Mouse (Mus musculus): ENCODE measurements around the gene Rgs6. TPM values are rescaled to one million over a fixed set of nuclear protein-coding genes. Genes with fewer than 3 reads are reported as not detected.

Rgs6 gene
- polyA plus RNA-seq, 1 experiment from 2014 or later = 14.3 TPM

DNA sequence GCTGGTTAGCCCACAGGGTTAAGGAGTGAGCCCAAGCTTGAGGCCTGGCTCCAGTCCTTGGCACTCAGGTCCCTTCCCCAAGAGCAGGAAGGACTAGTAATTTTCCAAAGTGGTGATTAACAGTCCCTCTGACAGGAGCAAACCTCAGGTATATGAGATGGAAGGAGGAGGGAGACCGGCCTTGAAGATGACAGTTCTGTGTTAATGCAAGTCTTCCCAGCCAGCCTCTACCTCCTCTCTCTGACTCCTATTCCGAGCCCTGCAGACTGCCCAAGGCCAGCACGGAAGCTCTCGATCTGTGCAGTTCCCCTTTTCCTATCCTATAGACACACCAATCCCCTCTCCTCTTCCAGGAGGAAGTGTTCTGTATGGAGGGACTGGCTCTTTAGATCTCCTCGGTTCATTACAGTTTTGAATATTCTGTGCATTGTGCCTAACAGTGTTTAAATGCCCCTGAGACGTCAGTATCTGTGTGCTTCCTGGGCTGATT, 485.8 kb downstream of the Rgs6 start:
- ATAC-seq (replicated peaks; ENCODE audit: insufficient number of reproducible peaks, low FRiP score, low TSS enrichment) = no peak
- Histone ChIP-seq H3K27ac (ENCODE audit: low read depth, low read length) (peak overlapping the region; percentile 96), H3K4me2 (no peak overlapping the region), H3K4me3 (ENCODE audit: low read depth, low read length) (no peak overlapping the region), H3K9ac (ENCODE audit: low read depth, low read length) (peak overlapping the region; percentile 55; the same call in 1 of the 2 replicates), H3K36me3 (ENCODE audit: control insufficient read depth, insufficient read depth, low read length) (no peaks in the 10 kb centered on the region), H3K27me3 (ENCODE audit: control insufficient read depth, insufficient read depth, low read length) (no peaks in the 10 kb centered on the region), H3K4me1 (ENCODE audit: control insufficient read depth, insufficient read depth, low read length) (peaks cover 41% of the 10 kb centered on the region), H3K9me3 (replicated peaks; ENCODE audit: control insufficient read depth, low read length) (no peaks in the 10 kb centered on the region)
- WGBS (ENCODE audit: insufficient replicate concordance) = 46% methylated on average over 6 of the region's 6 CpGs

DNA sequence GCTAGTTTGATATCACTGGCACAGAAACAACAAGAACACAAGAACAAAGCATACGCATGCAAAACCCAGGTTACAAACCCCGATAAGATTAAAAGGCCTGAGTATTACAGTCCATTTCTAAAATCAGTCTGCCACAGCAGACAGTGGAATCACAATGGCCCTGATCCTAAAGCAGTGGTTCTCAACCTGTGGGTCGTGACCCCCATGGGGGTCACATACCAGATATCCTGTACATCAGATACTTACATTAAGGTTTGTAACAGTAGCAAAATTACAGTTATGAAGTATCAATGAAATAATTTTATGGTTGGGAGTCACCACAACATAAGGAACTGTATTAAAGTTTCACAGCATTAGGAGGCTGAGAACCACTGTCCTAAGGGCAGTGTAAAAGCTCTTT, 488.1 kb downstream of the Rgs6 start:
- no peaks in the 10 kb centered on the region for H3K36me3 ChIP-seq (ENCODE audit: control insufficient read depth, insufficient read depth, low read length)
- H3K4me2 ChIP-seq = no peak overlapping the region
- no peak for ATAC-seq (replicated peaks; ENCODE audit: insufficient number of reproducible peaks, low FRiP score, low TSS enrichment)
- H3K4me3 ChIP-seq (ENCODE audit: low read depth, low read length) = no peak overlapping the region
- peaks cover 34% of the 10 kb centered on the region for H3K4me1 ChIP-seq (ENCODE audit: control insufficient read depth, insufficient read depth, low read length)
- WGBS (ENCODE audit: insufficient replicate concordance) = 88% methylated on average over 3 of the region's 3 CpGs
- no peaks in the 10 kb centered on the region for H3K27me3 ChIP-seq (ENCODE audit: control insufficient read depth, insufficient read depth, low read length)
- no peak overlapping the region for H3K27ac ChIP-seq (ENCODE audit: low read depth, low read length)
- H3K9ac ChIP-seq (ENCODE audit: low read depth, low read length) = no peak overlapping the region
- no peaks in the 10 kb centered on the region for H3K9me3 ChIP-seq (replicated peaks; ENCODE audit: control insufficient read depth, low read length)

DNA sequence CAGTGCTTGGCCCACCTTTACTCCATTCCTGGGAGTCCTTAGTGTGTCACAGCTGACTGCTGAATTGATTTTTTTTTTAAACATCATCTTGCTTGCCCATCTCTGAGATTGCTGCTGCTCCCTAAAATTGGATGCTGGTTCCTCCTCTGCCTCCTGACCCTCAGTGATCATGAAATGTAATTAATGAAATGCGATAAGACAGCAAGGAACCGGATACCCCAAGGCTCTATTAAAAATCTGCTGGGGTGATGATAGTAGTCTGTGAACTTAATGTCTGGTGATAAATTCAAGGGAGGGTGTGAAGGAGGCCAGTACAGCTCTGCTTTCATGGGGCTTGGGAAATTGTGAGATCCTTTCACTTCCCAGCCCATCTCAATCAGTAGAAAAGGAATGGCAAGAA, 489.4 kb downstream of the Rgs6 start:
- 87% methylated on average over 2 of the region's 2 CpGs for WGBS (ENCODE audit: insufficient replicate concordance)

DNA sequence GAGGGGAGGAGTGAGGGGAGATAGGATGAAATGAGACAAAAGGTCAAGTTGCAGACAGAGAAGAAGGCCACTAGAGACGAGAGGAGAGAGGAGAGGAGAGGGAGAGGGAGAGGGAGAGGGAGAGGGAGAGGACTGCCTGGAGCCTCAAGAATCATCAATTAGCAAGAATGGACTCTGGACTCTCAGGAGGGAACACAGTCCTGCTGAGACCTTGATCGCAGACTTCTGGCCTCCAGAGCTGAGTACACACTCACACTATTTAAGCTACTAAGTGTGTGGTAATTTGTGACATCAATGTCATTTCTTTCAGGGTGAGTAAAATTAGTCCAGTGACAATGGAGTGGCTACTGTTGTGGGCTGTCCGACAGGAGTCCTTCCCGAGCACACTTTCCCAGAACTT, 495.3 kb downstream of the Rgs6 start:
- Histone ChIP-seq H3K4me1 (ENCODE audit: control insufficient read depth, insufficient read depth, low read length) (peaks cover 19% of the 10 kb centered on the region), H3K4me2 (no peak overlapping the region), H3K36me3 (ENCODE audit: control insufficient read depth, insufficient read depth, low read length) (no peaks in the 10 kb centered on the region), H3K4me3 (ENCODE audit: low read depth, low read length) (no peak overlapping the region), H3K27ac (ENCODE audit: low read depth, low read length) (no peak overlapping the region), H3K27me3 (ENCODE audit: control insufficient read depth, insufficient read depth, low read length) (no peaks in the 10 kb centered on the region), H3K9me3 (replicated peaks; ENCODE audit: control insufficient read depth, low read length) (no peaks in the 10 kb centered on the region), H3K9ac (ENCODE audit: low read depth, low read length) (no peak overlapping the region)
- 84% methylated on average over 3 of the region's 4 CpGs for WGBS (ENCODE audit: insufficient replicate concordance)
- ATAC-seq (replicated peaks; ENCODE audit: insufficient number of reproducible peaks, low FRiP score, low TSS enrichment) = no peak

More for the DNA sequence above, 489.4 kb downstream of the Rgs6 start:
- Histone ChIP-seq H3K27me3 (ENCODE audit: control insufficient read depth, insufficient read depth, low read length) (no peaks in the 10 kb centered on the region), H3K4me1 (ENCODE audit: control insufficient read depth, insufficient read depth, low read length) (peaks cover 21% of the 10 kb centered on the region), H3K4me3 (ENCODE audit: low read depth, low read length) (no peak overlapping the region), H3K36me3 (ENCODE audit: control insufficient read depth, insufficient read depth, low read length) (no peaks in the 10 kb centered on the region), H3K27ac (ENCODE audit: low read depth, low read length) (no peak overlapping the region), H3K9me3 (replicated peaks; ENCODE audit: control insufficient read depth, low read length) (no peaks in the 10 kb centered on the region), H3K9ac (ENCODE audit: low read depth, low read length) (no peak overlapping the region), H3K4me2 (no peak overlapping the region)
- ATAC-seq (replicated peaks; ENCODE audit: insufficient number of reproducible peaks, low FRiP score, low TSS enrichment) = no peak

DNA sequence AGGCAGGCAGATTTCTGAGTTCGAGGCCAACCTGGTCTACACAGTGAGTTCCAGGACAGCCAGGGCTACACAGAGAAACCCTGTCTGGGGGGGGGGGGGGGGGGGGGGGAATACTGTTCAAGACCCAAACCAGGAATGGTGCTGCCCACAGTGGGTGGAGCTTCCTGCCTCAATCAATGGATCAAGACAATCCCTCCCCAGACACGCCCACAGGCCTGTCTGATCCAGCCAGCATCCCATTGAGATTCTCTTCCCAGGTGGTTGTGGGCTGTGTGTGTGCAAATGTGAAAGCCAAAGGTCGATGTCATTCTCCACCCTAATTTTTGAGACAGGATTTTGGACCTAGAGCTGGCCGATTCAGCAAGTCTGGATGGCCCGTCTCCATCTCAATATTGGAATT, 496.5 kb downstream of the Rgs6 start:
- no peak for ATAC-seq (replicated peaks; ENCODE audit: insufficient number of reproducible peaks, low FRiP score, low TSS enrichment)
- WGBS (ENCODE audit: insufficient replicate concordance) = 93% methylated on average over 5 of the region's 5 CpGs

DNA sequence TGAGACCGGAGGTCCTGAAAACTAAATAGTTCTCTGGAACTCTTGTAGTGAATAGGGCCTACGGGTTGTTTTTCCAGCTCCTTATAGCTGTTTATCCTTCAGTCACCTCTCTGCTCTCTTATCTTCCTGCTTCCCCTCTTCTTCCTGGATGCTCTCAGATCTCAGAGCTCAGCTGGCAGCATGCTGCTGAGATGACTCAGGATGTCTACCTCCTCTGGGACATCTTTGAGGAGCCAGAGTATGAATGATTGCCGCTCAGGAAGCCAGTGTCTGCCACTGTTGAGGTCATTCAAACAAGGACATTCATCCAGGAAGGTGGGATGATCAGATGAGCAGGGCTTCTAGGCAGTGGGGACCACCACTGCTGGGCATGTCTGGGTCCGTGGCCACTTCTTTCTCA, 498.9 kb downstream of the Rgs6 start:
- no peak overlapping the region for H3K4me3 ChIP-seq (ENCODE audit: low read depth, low read length)
- H3K4me1 ChIP-seq (ENCODE audit: control insufficient read depth, insufficient read depth, low read length) = peaks cover 19% of the 10 kb centered on the region
- no peak overlapping the region for H3K4me2 ChIP-seq
- no peaks in the 10 kb centered on the region for H3K27me3 ChIP-seq (ENCODE audit: control insufficient read depth, insufficient read depth, low read length)
- no peak for ATAC-seq (replicated peaks; ENCODE audit: insufficient number of reproducible peaks, low FRiP score, low TSS enrichment)
- H3K36me3 ChIP-seq (ENCODE audit: control insufficient read depth, insufficient read depth, low read length) = no peaks in the 10 kb centered on the region
- no peaks in the 10 kb centered on the region for H3K9me3 ChIP-seq (replicated peaks; ENCODE audit: control insufficient read depth, low read length)
- H3K27ac ChIP-seq (ENCODE audit: low read depth, low read length) = peak overlapping the region; percentile 38; the same call in 1 of the 2 replicates
- H3K9ac ChIP-seq (ENCODE audit: low read depth, low read length) = no peak overlapping the region
- 66% methylated on average over 4 of the region's 4 CpGs for WGBS (ENCODE audit: insufficient replicate concordance)

More for the DNA sequence above, 496.5 kb downstream of the Rgs6 start:
- H3K36me3 ChIP-seq (ENCODE audit: control insufficient read depth, insufficient read depth, low read length) = no peaks in the 10 kb centered on the region
- H3K4me2 ChIP-seq = no peak overlapping the region
- H3K9ac ChIP-seq (ENCODE audit: low read depth, low read length) = no peak overlapping the region
- no peak overlapping the region for H3K27ac ChIP-seq (ENCODE audit: low read depth, low read length)
- peaks cover 19% of the 10 kb centered on the region for H3K4me1 ChIP-seq (ENCODE audit: control insufficient read depth, insufficient read depth, low read length)
- H3K27me3 ChIP-seq (ENCODE audit: control insufficient read depth, insufficient read depth, low read length) = no peaks in the 10 kb centered on the region
- H3K4me3 ChIP-seq (ENCODE audit: low read depth, low read length) = no peak overlapping the region
- no peaks in the 10 kb centered on the region for H3K9me3 ChIP-seq (replicated peaks; ENCODE audit: control insufficient read depth, low read length)

DNA sequence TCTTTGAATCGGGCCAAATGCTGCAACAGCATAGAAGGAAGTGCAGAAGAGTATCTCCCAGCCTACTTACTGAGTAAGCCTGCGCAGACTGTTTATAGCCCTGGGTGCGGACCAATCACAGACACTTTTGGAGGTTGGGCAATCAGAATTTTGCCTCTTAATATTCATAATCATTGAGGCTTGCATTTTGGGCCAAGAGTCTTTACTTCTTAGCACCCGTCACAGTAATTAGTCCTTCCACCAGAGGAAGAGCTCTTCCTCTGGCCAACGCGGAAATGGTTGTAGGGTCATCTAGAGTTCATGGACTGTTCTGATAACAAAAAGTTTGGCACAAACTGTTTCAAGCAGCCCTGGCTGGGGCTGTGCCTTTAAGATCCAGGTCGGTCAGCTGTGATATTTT, 499.5 kb downstream of the Rgs6 start:
- no peaks in the 10 kb centered on the region for H3K9me3 ChIP-seq (replicated peaks; ENCODE audit: control insufficient read depth, low read length)
- 36% methylated on average over 7 of the region's 7 CpGs for WGBS (ENCODE audit: insufficient replicate concordance)
- H3K27me3 ChIP-seq (ENCODE audit: control insufficient read depth, insufficient read depth, low read length) = no peaks in the 10 kb centered on the region
- no peak overlapping the region for H3K4me2 ChIP-seq
- no peak overlapping the region for H3K4me3 ChIP-seq (ENCODE audit: low read depth, low read length)
- H3K36me3 ChIP-seq (ENCODE audit: control insufficient read depth, insufficient read depth, low read length) = 0 out of 2 replicates have a peak, but pooled peaks cover 3% of the 10 kb centered on the region
- no peak overlapping the region for H3K9ac ChIP-seq (ENCODE audit: low read depth, low read length)
- no peak for ATAC-seq (replicated peaks; ENCODE audit: insufficient number of reproducible peaks, low FRiP score, low TSS enrichment)
- peaks cover 19% of the 10 kb centered on the region for H3K4me1 ChIP-seq (ENCODE audit: control insufficient read depth, insufficient read depth, low read length)
- peak overlapping the region; percentile 38; the same call in 1 of the 2 replicates for H3K27ac ChIP-seq (ENCODE audit: low read depth, low read length)

DNA sequence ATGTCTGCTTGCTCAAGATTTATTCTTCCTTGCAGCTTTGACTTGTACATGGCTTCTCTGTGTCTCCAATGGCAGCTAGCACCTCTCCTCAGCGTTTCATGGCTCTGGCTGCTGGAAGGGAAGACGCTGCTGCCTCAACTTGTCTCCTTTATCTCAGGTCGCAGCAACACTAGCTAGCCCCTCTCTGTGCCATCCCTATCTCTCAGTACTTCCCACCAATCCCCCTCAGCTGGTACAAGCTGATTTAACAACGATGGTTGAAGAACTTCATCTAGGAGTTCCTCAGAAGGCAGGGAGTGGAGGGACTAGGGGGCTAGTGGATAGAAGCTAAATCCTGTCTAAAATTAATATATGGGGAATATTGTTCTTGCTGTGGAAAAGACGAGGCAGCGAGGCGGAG, 503.9 kb downstream of the Rgs6 start:
- ATAC-seq (replicated peaks; ENCODE audit: insufficient number of reproducible peaks, low FRiP score, low TSS enrichment) = no peak
- H3K4me1 ChIP-seq (ENCODE audit: control insufficient read depth, insufficient read depth, low read length) = peaks cover 9% of the 10 kb centered on the region
- no peak overlapping the region for H3K4me3 ChIP-seq (ENCODE audit: low read depth, low read length)
- no peaks in the 10 kb centered on the region for H3K9me3 ChIP-seq (replicated peaks; ENCODE audit: control insufficient read depth, low read length)
- H3K36me3 ChIP-seq (ENCODE audit: control insufficient read depth, insufficient read depth, low read length) = 0 out of 2 replicates have a peak, but pooled peaks cover 3% of the 10 kb centered on the region
- no peaks in the 10 kb centered on the region for H3K27me3 ChIP-seq (ENCODE audit: control insufficient read depth, insufficient read depth, low read length)
- 60% methylated on average over 7 of the region's 7 CpGs for WGBS (ENCODE audit: insufficient replicate concordance)
- H3K4me2 ChIP-seq = no peak overlapping the region
- H3K9ac ChIP-seq (ENCODE audit: low read depth, low read length) = no peak overlapping the region
- H3K27ac ChIP-seq (ENCODE audit: low read depth, low read length) = no peak overlapping the region

DNA sequence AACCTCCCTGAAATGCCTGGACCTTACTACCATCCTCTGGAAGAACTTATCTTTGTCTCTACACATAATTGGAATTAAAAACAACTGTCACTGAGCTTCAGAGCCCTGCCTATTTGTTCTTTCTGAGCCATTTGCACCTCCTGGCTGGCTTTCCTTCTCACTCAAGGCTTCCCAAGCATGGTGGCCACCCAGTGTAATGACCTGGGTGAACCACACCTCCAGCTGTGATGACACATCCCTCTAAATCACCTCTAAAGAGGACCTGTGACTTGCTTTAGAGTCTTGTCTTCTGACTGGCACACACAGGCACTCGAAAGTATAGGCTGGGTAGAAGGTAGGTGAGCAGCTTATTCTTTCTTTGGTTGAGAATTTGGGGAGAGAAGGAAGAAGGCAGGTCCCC, 509.7 kb downstream of the Rgs6 start:
- no peak overlapping the region for H3K4me2 ChIP-seq
- no peak overlapping the region for H3K9ac ChIP-seq (ENCODE audit: low read depth, low read length)
- ATAC-seq (replicated peaks; ENCODE audit: insufficient number of reproducible peaks, low FRiP score, low TSS enrichment) = no peak
- no peak overlapping the region for H3K4me3 ChIP-seq (ENCODE audit: low read depth, low read length)
- WGBS (ENCODE audit: insufficient replicate concordance) = 63% methylated on average over 1 of the region's 1 CpGs
- H3K9me3 ChIP-seq (replicated peaks; ENCODE audit: control insufficient read depth, low read length) = no peaks in the 10 kb centered on the region
- no peak overlapping the region for H3K27ac ChIP-seq (ENCODE audit: low read depth, low read length)
- 0 out of 2 replicates have a peak, but pooled peaks cover 6% of the 10 kb centered on the region for H3K4me1 ChIP-seq (ENCODE audit: control insufficient read depth, insufficient read depth, low read length)
- no peaks in the 10 kb centered on the region for H3K27me3 ChIP-seq (ENCODE audit: control insufficient read depth, insufficient read depth, low read length)
- H3K36me3 ChIP-seq (ENCODE audit: control insufficient read depth, insufficient read depth, low read length) = no peaks in the 10 kb centered on the region
